Mouse (Mus musculus) activated CD4-positive, CD25-positive, alpha-beta regulatory T cell, adult 4 months (primary cell): ENCODE measurements at regions not wholly inside any gene's neighbourhood (a gene's known extent, or its start where the extent isn't known, plus 50 kb on each side); places are given as distances from the start of the nearest gene placed in this dataset.

Experiments
- ATAC-seq: one replicate; pipeline ENCODE4 v1.8.0; 2017

- ATAC-seq, result no peak
Measured at GRCm38 (mm10) chr2:117987426-117988215, 124.1 kb upstream of the Thbs1 start.

- ATAC-seq, result no peak
Measured at GRCm38 (mm10) chr2:117988396-117989173, 123.1 kb upstream of the Thbs1 start.

GRCm38 (mm10) chr2:117989215-117989614, 122.5 kb upstream of the Thbs1 start:
- no peak for ATAC-seq

GRCm38 (mm10) chr2:117996130-117997083, 115.3 kb upstream of the Thbs1 start:
- ATAC-seq, result no peak

GRCm38 (mm10) chr2:117999641-118000040, 112.0 kb upstream of the Thbs1 start:
- ATAC-seq, result no peak

- no peak for ATAC-seq
Measured at GRCm38 (mm10) chr2:118004191-118004590, 107.5 kb upstream of the Thbs1 start.

GRCm38 (mm10) chr2:118007539-118008427, 103.9 kb upstream of the Thbs1 start:
- ATAC-seq, result no peak

GRCm38 (mm10) chr2:118011679-118012078, 100.0 kb upstream of the Thbs1 start:
- ATAC-seq, result no peak

GRCm38 (mm10) chr2:118012211-118012610, 99.5 kb upstream of the Thbs1 start:
- ATAC-seq, result no peak

- no peak for ATAC-seq
Measured at GRCm38 (mm10) chr2:118013156-118013555, 98.5 kb upstream of the Thbs1 start.

- ATAC-seq, result no peak
Measured at GRCm38 (mm10) chr2:118015182-118015581, 96.5 kb upstream of the Thbs1 start.

- no peak for ATAC-seq
Measured at GRCm38 (mm10) chr2:118025829-118026735, 85.6 kb upstream of the Thbs1 start.

- ATAC-seq, result no peak
Measured at GRCm38 (mm10) chr2:118028881-118029280, 82.8 kb upstream of the Thbs1 start.

- no peak for ATAC-seq
Measured at GRCm38 (mm10) chr2:118029470-118030108, 82.1 kb upstream of the Thbs1 start.

- ATAC-seq, result no peak
Measured at GRCm38 (mm10) chr2:118031662-118032061, 80.0 kb upstream of the Thbs1 start.

- no peak for ATAC-seq
Measured at GRCm38 (mm10) chr2:118033377-118033776, 78.3 kb upstream of the Thbs1 start.

GRCm38 (mm10) chr2:118034026-118034425, 77.7 kb upstream of the Thbs1 start:
- no peak for ATAC-seq

- ATAC-seq, result no peak
Measured at GRCm38 (mm10) chr2:118035333-118035732, 76.3 kb upstream of the Thbs1 start.

- ATAC-seq, result no peak
Measured at GRCm38 (mm10) chr2:118038859-118039818, 72.5 kb upstream of the Thbs1 start.
